Mouse (Mus musculus) gastrocnemius, postnatal 14 days (tissue): ENCODE data around the gene Olfr479. TPM values are rescaled to one million over a fixed set of nuclear protein-coding genes. Genes with fewer than 3 reads are reported as not detected.
"Not testable (repeated sequence)": the region's sequence is repeated elsewhere in the genome, so short reads cannot be mapped to it uniquely, and the experiment has no call there.

Source experiments
- DNase-seq: peaks from one replicate; pipeline ENCODE4 v3.0.0; 2021; ENCODE audit warnings: mixed read lengths
- intact Hi-C: fragments of 180-260 bp; cut with DNase I; formaldehyde crosslinking; loops from one replicate; pipeline ENCODE4 v1.15.1; 2025; ENCODE audit warnings: low total_unique reads
- long read RNA-seq, 2 experiments: library from polyadenylated mRNA; stranded (forward); transcript quantifications; one replicate each; pipeline ENCODE4 v2.0.0; 2021
- total RNA-seq, 2 experiments: library from RNA; stranded (reverse); gene quantifications; 2 replicates each; pipeline ENCODE4 v1.2.3; 2021

Olfr479 gene
- total RNA-seq, result not detected
- long read RNA-seq, experiment 1, result 0 reads
- long read RNA-seq, experiment 2, result 0 reads

DNA sequence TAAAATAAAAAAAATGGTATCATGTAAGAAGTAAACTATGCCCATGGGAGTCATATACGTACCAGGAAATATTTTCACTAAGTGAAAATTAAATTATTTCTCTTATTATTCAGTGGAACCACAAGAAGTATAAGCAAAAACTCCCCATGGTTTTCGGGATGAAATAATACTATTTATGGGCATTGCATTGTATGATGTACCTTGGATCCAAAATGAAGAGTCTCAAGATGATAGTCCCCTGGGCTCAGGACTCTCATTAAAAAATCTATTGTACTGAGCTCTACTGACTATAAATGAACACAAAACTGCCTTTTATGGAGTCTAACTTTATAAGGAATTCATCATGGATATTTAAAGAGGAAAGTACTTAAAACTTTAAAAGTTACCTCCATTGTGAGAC is at the start of gene Olfr479:
Olfr479 (plus strand) TSS at position 301 of the 400 bp plus-strand sequence.
- intact Hi-C loops, result no loop called here
- DNase-seq, result no peak

GRCm38 (mm10) chr7:108014256-108014655 is 36.2 kb upstream of the Olfr479 start:
- DNase-seq, intact Hi-C loops: not testable (repeated sequence)

DNA sequence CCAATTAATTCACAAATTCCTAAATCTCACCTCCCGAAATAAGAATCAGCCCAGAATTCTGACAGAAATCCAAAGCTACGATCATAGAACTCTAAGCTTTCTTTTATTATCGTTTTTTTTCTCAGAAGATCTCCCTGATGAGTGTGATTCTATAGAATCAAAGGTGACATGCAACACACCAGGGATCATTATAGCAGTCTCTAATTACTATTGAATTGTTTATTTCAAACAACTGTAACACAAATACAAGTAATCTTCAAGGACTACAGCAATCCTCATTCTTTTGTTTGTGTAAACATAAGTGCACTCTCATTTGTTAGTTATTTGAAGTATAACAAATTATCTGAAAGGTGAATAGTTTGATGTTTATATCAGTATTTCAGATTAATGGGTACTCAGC is 16.6 kb upstream of the Olfr479 start, which contains the start of gene Olfr478:
Olfr478 (minus strand) TSS at position 101 of the 400 bp plus-strand sequence.
- DNase-seq, result no peak
- intact Hi-C loops, result no loop called here

GRCm38 (mm10) chr7:108067246-108067645 is 16.8 kb downstream of the Olfr479 start, which contains the start of gene Olfr480:
TSS of gene Olfr480 (minus strand) at chr7:108067346.
- intact Hi-C loops, result no loop called here
- no peak for DNase-seq

- no peak for DNase-seq
- intact Hi-C loops, result no loop called here
These were observed 29.1 kb downstream of the Olfr479 start, which contains the start of gene Olfr481 for GRCm38 (mm10) chr7:108079555-108079954. TSS of gene Olfr481 (plus strand) at chr7:108079855.

- DNase-seq, result no peak
- intact Hi-C loops, result no loop called here
These were observed 47.0 kb downstream of the Olfr479 start, which contains the start of gene Olfr482 for GRCm38 (mm10) chr7:108097486-108097885. TSS of gene Olfr482 (minus strand) at chr7:108097586.

DNA sequence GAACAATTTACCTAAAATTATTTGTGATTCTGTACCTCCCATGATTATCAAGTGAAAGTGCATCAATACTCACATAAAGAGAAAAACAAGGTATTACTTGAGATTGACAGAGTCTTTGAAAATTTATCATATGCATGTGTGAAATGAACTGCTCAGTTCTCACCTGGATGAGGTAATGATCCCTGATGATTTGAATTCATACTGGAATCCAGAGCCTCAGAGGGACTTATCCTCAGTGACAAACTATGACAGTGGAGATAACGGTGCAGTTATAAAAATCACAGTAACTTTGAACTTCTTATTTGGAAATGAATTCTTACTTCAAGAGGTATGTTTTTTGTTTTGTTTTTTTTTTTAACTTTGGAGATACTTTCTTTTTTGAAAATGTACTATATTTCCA is 50.1 kb downstream of the Olfr479 start, which contains the start of gene Olfr483:
Olfr483 (plus strand) TSS at position 301 of the 400 bp plus-strand sequence.
- intact Hi-C loops, result no loop called here
- no peak for DNase-seq

Other genes with a start within 250 kb of the Olfr479 start
- gene Ovch2, start 249.5 kb upstream of the Olfr479 start, total RNA-seq, result not detected
- gene Olfr467, start 238.4 kb upstream of the Olfr479 start, total RNA-seq, result not detected
- not detected for gene Olfr469, start 225.2 kb upstream of the Olfr479 start, total RNA-seq
- gene Olfr470, start 203.2 kb upstream of the Olfr479 start, total RNA-seq, result not detected
- gene Olfr472, start 152.8 kb upstream of the Olfr479 start, total RNA-seq, result not detected
- not detected for gene Olfr473, start 120.2 kb upstream of the Olfr479 start, total RNA-seq
- gene Olfr474, start 96.0 kb upstream of the Olfr479 start, total RNA-seq, result not detected
- not detected for gene Olfr476, start 85.9 kb upstream of the Olfr479 start, total RNA-seq
- not detected for gene Olfr477, start 64.0 kb upstream of the Olfr479 start, total RNA-seq
- gene Olfr478, start 16.7 kb upstream of the Olfr479 start, total RNA-seq, result not detected
- gene Olfr480, start 16.7 kb downstream of the Olfr479 start, total RNA-seq, result not detected
- gene Olfr481, start 29.2 kb downstream of the Olfr479 start, total RNA-seq, result not detected
- gene Olfr482, start 46.9 kb downstream of the Olfr479 start, total RNA-seq, result 1 to 10 TPM in 1 of 2 experiments, under 1 TPM in 1; 0.76 to 1.1 TPM
- not detected for gene Olfr483, start 50.2 kb downstream of the Olfr479 start, total RNA-seq
- gene Olfr484, start 76.8 kb downstream of the Olfr479 start, total RNA-seq, result not detected
- not detected for gene Olfr485, start 109.2 kb downstream of the Olfr479 start, total RNA-seq
- gene Olfr486, start 122.0 kb downstream of the Olfr479 start, total RNA-seq, result not detected
- not detected for gene Olfr487, start 163.9 kb downstream of the Olfr479 start, total RNA-seq
- gene Olfr488, start 207.7 kb downstream of the Olfr479 start, total RNA-seq, result not detected
- gene Olfr490, start 238.2 kb downstream of the Olfr479 start, total RNA-seq, result not detected